In genomic region chr7:24499856-24500577, GRCm38 (mm10) we compare ENCODE assay signal across 10 mouse cellular contexts. TPM values are rescaled to one million over a fixed set of nuclear protein-coding genes. Genes with fewer than 3 reads are reported as not detected.
A peak's percentile ranks its signal among the peaks of the same experiment; 100 is the strongest.
DNase-seq lines count a peak whose midpoint lies in the region; ATAC-seq lines count a peak whose summit lies in the region.
"Had no signal": no experiment of that assay in that cellular context is flagged by ENCODE, and none has a peak within 500 bp of the region (broad histone marks: within the 10 kb centered on the region; RNA-seq: fewer than 3 reads in every experiment).

No protein-coding gene starts in this region.

- WGBS in heart, embryonic 10.5 days, result 10% methylated on average over 43 of the region's 43 CpGs
- 10% methylated on average over 43 of the region's 43 CpGs for WGBS in embryonic facial prominence, embryonic 13.5 days
- 13% methylated on average over 43 of the region's 43 CpGs for WGBS in neural tube, embryonic 11.5 days

- H3K9me3 ChIP-seq in heart, embryonic 10.5 days, result peaks cover 4% of the 10 kb centered on the region; the same call in 1 of the 2 replicates
- H3K9me3 ChIP-seq in embryonic facial prominence, embryonic 13.5 days, result 0 out of 2 replicates have a peak, but pooled peaks cover 3% of the 10 kb centered on the region
- no peaks in the 10 kb centered on the region for H3K9me3 ChIP-seq in neural tube, embryonic 11.5 days (ENCODE audit: control insufficient read depth, low read length)

- H3K4me1 ChIP-seq in heart, embryonic 10.5 days, result peaks cover 29% of the 10 kb centered on the region
- H3K4me1 ChIP-seq in embryonic facial prominence, embryonic 13.5 days, result peaks cover 28% of the 10 kb centered on the region
- peaks cover 4% of the 10 kb centered on the region; the same call in 1 of the 2 replicates for H3K4me1 ChIP-seq in neural tube, embryonic 11.5 days (ENCODE audit: control insufficient read depth, insufficient read depth, low read length)

- intact Hi-C loops in heart, postnatal 10 days (cut with DNase I), result no loop called here

- peak; percentile 35 for ATAC-seq in embryonic facial prominence, embryonic 13.5 days (ENCODE audit: insufficient number of reproducible peaks, insufficient read depth, low FRiP score, low TSS enrichment, low read depth)
- peak; percentile 19; the same call in 1 of the 2 replicates for ATAC-seq in neural tube, embryonic 11.5 days (ENCODE audit: insufficient read depth, low FRiP score, low TSS enrichment)

- DNase-seq in heart, embryonic 10.5 days (ENCODE audit: low spot score), result no peak
- no peak for DNase-seq in heart, postnatal 10 days
- peak; percentile 41 for DNase-seq in kidney, postnatal 14 days
- no peak for DNase-seq in neural tube, embryonic 11.5 days (ENCODE audit: low spot score)
- no peak for DNase-seq in layer of hippocampus, postnatal 36 days
- no peak for DNase-seq in cerebellum, adult 9-10 months
- DNase-seq in cerebellum, adult 11 months, result no peak

- H3K27ac ChIP-seq in heart, embryonic 10.5 days, result no peak overlapping the region
- no peak overlapping the region for H3K27ac ChIP-seq in embryonic facial prominence, embryonic 13.5 days
- H3K27ac ChIP-seq in neural tube, embryonic 11.5 days (ENCODE audit: low read depth, low read length), result no peak overlapping the region

- peak overlapping the region; percentile 55 for H3K4me3 ChIP-seq in heart, embryonic 10.5 days
- H3K4me3 ChIP-seq in embryonic facial prominence, embryonic 13.5 days, result peak overlapping the region; percentile 45
- H3K4me3 ChIP-seq in neural tube, embryonic 11.5 days (ENCODE audit: low read depth, low read length), result peak overlapping the region; percentile 10; the same call in 1 of the 2 replicates
- H3K4me3 ChIP-seq: erythroblast, embryonic 14.5 days had no signal

- H3K4me2 ChIP-seq in embryonic facial prominence, embryonic 13.5 days, result peak overlapping the region; percentile 69
- peak overlapping the region; percentile 24 for H3K4me2 ChIP-seq in neural tube, embryonic 11.5 days (ENCODE audit: low read depth)

- peaks cover 74% of the 10 kb centered on the region for H3K27me3 ChIP-seq in heart, embryonic 10.5 days (ENCODE audit: insufficient read depth, poor library complexity, severe bottlenecking)
- peaks cover 38% of the 10 kb centered on the region for H3K27me3 ChIP-seq in embryonic facial prominence, embryonic 13.5 days
- H3K27me3 ChIP-seq in neural tube, embryonic 11.5 days (ENCODE audit: control insufficient read depth, insufficient read depth, low read length), result peaks cover 19% of the 10 kb centered on the region

- no peaks in the 10 kb centered on the region for H3K36me3 ChIP-seq in heart, embryonic 10.5 days
- H3K36me3 ChIP-seq in embryonic facial prominence, embryonic 13.5 days, result 0 out of 2 replicates have a peak, but pooled peaks cover 8% of the 10 kb centered on the region
- peaks cover 6% of the 10 kb centered on the region for H3K36me3 ChIP-seq in neural tube, embryonic 11.5 days (ENCODE audit: control insufficient read depth, insufficient read depth, low read length)

- peak overlapping the region; percentile 65 for H3K9ac ChIP-seq in embryonic facial prominence, embryonic 13.5 days
- no peak overlapping the region for H3K9ac ChIP-seq in neural tube, embryonic 11.5 days (ENCODE audit: low read length)

RNA-seq across cellular contexts. Expression of gene Zfp428, which starts 6.8 kb away (rescaled TPM):
- 41.9 and 61.3 TPM in 2 replicates for polyA plus RNA-seq in heart, embryonic 10.5 days (2016; fragmentation: Nextera tagmentation; extraction: Ambion mirVana)
- 10 to 100 TPM; 15.3 to 18.8 TPM for total RNA-seq in heart, postnatal 10 days (2021)
- polyA plus RNA-seq in embryonic facial prominence, embryonic 13.5 days (2015; fragmentation: Nextera tagmentation; extraction: Ambion mirVana), result 95.8 and 96.3 TPM in 2 replicates
- 69.2 and 79.1 TPM in 2 replicates for polyA plus RNA-seq in neural tube, embryonic 11.5 days (2014; fragmentation: Nextera tagmentation; extraction: Ambion mirVana)
- total RNA-seq in layer of hippocampus, postnatal 36 days (2021), result 10 to 100 TPM; 36.2 to 42.1 TPM

RNA-seq across cellular contexts. Expression of gene AC161166.1, which starts 12.2 kb away (rescaled TPM):
- polyA plus RNA-seq in heart, embryonic 10.5 days (2016; fragmentation: Nextera tagmentation; extraction: Ambion mirVana), result 0.46 and 0.49 TPM in 2 replicates
- total RNA-seq in heart, postnatal 10 days (2021), result not detected
- 0.53 and 0.89 TPM in 2 replicates for polyA plus RNA-seq in embryonic facial prominence, embryonic 13.5 days (2015; fragmentation: Nextera tagmentation; extraction: Ambion mirVana)
- 0.50 and 0.70 TPM in 2 replicates for polyA plus RNA-seq in neural tube, embryonic 11.5 days (2014; fragmentation: Nextera tagmentation; extraction: Ambion mirVana)
- total RNA-seq in layer of hippocampus, postnatal 36 days (2021), result not detected
- polyA plus RNA-seq: erythroblast, embryonic 14.5 days; spleen, adult 2 months had no signal

RNA-seq across cellular contexts. Expression of gene Cadm4, which starts 18.2 kb away (rescaled TPM):
- 0.54 and 0.63 TPM in 2 replicates for polyA plus RNA-seq in heart, embryonic 10.5 days (2016; fragmentation: Nextera tagmentation; extraction: Ambion mirVana)
- 10 to 100 TPM; 18.6 to 22.7 TPM for total RNA-seq in heart, postnatal 10 days (2021)
- 6.7 and 7.9 TPM in 2 replicates for polyA plus RNA-seq in embryonic facial prominence, embryonic 13.5 days (2015; fragmentation: Nextera tagmentation; extraction: Ambion mirVana)
- polyA plus RNA-seq in neural tube, embryonic 11.5 days (2014; fragmentation: Nextera tagmentation; extraction: Ambion mirVana), result 6.9 and 8.1 TPM in 2 replicates
- total RNA-seq in layer of hippocampus, postnatal 36 days (2021), result 100 to 1,000 TPM; 137 to 142 TPM

RNA-seq across cellular contexts. Expression of gene Irgq, which starts 30.5 kb away (rescaled TPM):
- polyA plus RNA-seq in heart, embryonic 10.5 days (2016; fragmentation: Nextera tagmentation; extraction: Ambion mirVana), result 5.3 and 5.7 TPM in 2 replicates
- 10 to 100 TPM; 18.3 to 20.1 TPM for total RNA-seq in heart, postnatal 10 days (2021)
- 9.6 and 10.2 TPM in 2 replicates for polyA plus RNA-seq in embryonic facial prominence, embryonic 13.5 days (2015; fragmentation: Nextera tagmentation; extraction: Ambion mirVana)
- 16.4 and 19.1 TPM in 2 replicates for polyA plus RNA-seq in neural tube, embryonic 11.5 days (2014; fragmentation: Nextera tagmentation; extraction: Ambion mirVana)
- 10 to 100 TPM; 67.7 to 69.6 TPM for total RNA-seq in layer of hippocampus, postnatal 36 days (2021)

RNA-seq across cellular contexts. Expression of gene Plaur, which starts 37.7 kb away (rescaled TPM):
- 4.3 and 7.3 TPM in 2 replicates for polyA plus RNA-seq in heart, embryonic 10.5 days (2016; fragmentation: Nextera tagmentation; extraction: Ambion mirVana)
- 1 to 10 TPM; 4.2 to 6.1 TPM for total RNA-seq in heart, postnatal 10 days (2021)
- polyA plus RNA-seq in embryonic facial prominence, embryonic 13.5 days (2015; fragmentation: Nextera tagmentation; extraction: Ambion mirVana), result 2.6 and 3.8 TPM in 2 replicates
- 1.5 and 2.2 TPM in 2 replicates for polyA plus RNA-seq in neural tube, embryonic 11.5 days (2014; fragmentation: Nextera tagmentation; extraction: Ambion mirVana)
- under 1 TPM in 1 of 2 experiments, not detected in 1; 0.68 TPM for total RNA-seq in layer of hippocampus, postnatal 36 days (2021)
